Mouse (Mus musculus): ENCODE results near the gene Bach1. TPM values are rescaled to one million over a fixed set of nuclear protein-coding genes. Genes with fewer than 3 reads are reported as not detected.

Bach1 gene
- polyA plus RNA-seq, 1 experiment from 2014 or later, result 16.5 TPM

DNA sequence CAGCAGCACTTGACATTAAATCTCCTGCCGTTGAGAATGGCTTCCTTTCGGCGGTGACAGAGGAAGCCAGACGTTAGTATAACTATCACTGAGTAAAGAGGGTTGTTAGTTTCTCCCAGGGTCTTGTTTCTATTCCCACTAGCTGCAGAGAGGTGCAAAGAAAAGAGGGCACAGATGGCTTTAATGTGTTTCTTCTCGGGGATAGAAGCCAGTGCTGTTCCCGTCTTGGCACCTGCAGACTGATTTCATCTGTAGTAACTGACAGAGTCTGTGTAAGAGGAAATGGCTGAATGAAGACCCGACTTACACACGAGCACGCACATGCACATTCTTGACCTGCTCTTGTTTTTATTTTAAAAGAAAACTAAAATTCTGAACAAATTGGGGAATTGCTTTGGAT is 28.5 kb downstream of the Bach1 start:
- ATAC-seq (ENCODE audit: insufficient number of reproducible peaks, insufficient read depth, low FRiP score, low TSS enrichment, low read depth), result no peak
- 66% methylated on average over 9 of the region's 9 CpGs for WGBS
- no peak overlapping the region for H3K27ac ChIP-seq
- H3K4me2 ChIP-seq, result no peak overlapping the region
- no peaks in the 10 kb centered on the region for H3K4me1 ChIP-seq
- no peak overlapping the region for H3K4me3 ChIP-seq
- H3K27me3 ChIP-seq, result no peaks in the 10 kb centered on the region
- H3K9ac ChIP-seq, result no peak overlapping the region
- peaks cover 66% of the 10 kb centered on the region for H3K36me3 ChIP-seq
- no peaks in the 10 kb centered on the region for H3K9me3 ChIP-seq

DNA sequence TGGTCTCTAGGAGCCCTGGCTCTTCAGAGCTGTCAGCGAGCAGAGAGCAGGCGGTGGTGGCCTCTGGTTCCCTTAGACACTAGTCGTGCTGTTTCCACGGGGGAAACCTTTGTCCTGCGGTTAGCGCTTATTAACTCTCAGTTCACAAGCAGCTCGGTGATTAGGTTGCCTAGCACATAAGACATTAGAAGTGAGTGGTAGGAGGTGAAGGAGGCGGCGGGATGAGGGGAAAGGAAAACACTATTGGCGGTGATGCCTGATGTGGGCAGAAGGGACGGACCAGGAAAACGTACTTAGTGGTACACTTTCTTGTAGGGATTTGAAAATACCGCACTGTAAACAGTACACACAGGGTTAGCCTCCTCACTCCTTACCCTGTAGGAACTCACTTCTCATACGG is 29.2 kb downstream of the Bach1 start:
- Histone ChIP-seq H3K9me3 (no peaks in the 10 kb centered on the region), H3K4me1 (no peaks in the 10 kb centered on the region), H3K4me3 (no peak overlapping the region), H3K36me3 (peaks cover 62% of the 10 kb centered on the region), H3K4me2 (no peak overlapping the region), H3K9ac (no peak overlapping the region), H3K27ac (no peak overlapping the region), H3K27me3 (no peaks in the 10 kb centered on the region)
- no peak for ATAC-seq (ENCODE audit: insufficient number of reproducible peaks, insufficient read depth, low FRiP score, low TSS enrichment, low read depth)
- WGBS, result 85% methylated on average over 14 of the region's 14 CpGs

DNA sequence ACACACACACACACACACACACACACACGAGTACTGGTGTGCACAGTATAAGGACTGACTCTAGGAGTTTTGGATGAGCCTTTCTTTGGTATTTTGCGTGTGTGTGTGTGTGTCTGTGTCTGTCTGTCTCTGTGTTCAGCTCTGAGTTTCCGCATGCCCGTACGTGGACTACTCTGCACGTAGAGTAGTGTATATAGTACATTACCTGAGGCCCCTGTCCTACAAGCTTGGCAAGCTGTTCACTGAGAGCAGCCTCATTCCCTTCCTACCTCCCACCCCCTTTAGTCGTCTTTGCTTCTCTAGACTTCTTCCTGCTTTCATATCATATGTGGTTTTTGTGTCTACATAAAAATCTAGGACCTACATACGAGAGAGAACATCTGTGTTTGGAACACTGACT is 30.0 kb downstream of the Bach1 start:
- H3K9ac ChIP-seq, result no peak overlapping the region
- no peak overlapping the region for H3K4me3 ChIP-seq
- no peak overlapping the region for H3K4me2 ChIP-seq
- H3K36me3 ChIP-seq, result peaks cover 54% of the 10 kb centered on the region
- no peaks in the 10 kb centered on the region for H3K27me3 ChIP-seq
- 84% methylated on average over 8 of the region's 8 CpGs for WGBS
- H3K4me1 ChIP-seq, result no peaks in the 10 kb centered on the region
- no peaks in the 10 kb centered on the region for H3K9me3 ChIP-seq
- no peak overlapping the region for H3K27ac ChIP-seq
- no peak for ATAC-seq (ENCODE audit: insufficient number of reproducible peaks, insufficient read depth, low FRiP score, low TSS enrichment, low read depth)

DNA sequence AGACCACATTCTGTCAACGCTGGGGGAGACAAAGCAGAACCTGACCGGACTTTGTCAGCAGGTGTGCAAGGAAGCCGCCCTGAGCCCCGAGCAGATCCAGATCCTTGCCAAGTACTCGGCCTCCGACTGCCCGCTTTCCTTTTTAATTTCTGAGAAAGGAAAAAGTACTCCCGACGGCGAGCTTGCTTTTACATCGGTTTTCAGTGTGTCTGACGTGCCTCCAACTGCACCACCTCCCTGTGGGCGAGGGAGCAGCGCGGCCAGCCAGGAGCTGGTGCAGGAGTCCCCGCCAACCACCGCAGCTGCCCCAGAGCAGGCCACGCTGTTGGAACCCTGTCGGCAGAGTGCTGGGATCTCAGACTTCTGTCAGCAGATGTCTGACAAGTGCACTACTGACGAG is 30.7 kb downstream of the Bach1 start:
- Histone ChIP-seq H3K36me3 (peaks cover 55% of the 10 kb centered on the region), H3K9ac (no peak overlapping the region), H3K9me3 (no peaks in the 10 kb centered on the region), H3K4me2 (no peak overlapping the region), H3K27ac (no peak overlapping the region), H3K4me3 (no peak overlapping the region), H3K4me1 (no peaks in the 10 kb centered on the region), H3K27me3 (no peaks in the 10 kb centered on the region)
- no peak for ATAC-seq (ENCODE audit: insufficient number of reproducible peaks, insufficient read depth, low FRiP score, low TSS enrichment, low read depth)
- WGBS, result 92% methylated on average over 20 of the region's 20 CpGs

DNA sequence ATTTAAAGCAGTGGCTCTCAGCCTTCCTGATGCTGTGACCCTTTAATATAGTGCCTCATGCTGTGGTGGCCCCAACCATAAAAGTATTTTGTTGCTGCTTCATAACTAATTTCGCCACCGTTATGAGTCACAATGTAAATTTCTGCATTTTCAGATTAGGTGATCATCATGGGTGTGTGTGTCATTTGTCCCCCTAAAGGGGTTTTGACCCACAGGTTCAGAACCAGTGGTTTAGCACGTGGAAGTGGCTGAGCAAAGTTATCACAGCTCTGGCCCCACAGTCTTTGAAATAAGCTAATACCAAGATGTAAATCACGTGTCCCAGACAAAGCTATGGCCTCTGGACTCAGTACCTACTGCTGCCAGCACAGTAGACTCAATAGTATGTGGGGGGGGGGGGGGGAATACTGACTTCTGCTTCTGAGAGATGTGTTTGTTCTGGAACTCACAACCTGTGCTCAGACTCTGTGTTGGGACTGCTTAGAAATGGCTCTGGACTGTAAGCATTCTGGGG is 36.2 kb downstream of the Bach1 start:
- no peak for ATAC-seq (ENCODE audit: insufficient number of reproducible peaks, insufficient read depth, low FRiP score, low TSS enrichment, low read depth)
- 90% methylated on average over 4 of the region's 4 CpGs for WGBS
- Histone ChIP-seq H3K36me3 (peaks cover 25% of the 10 kb centered on the region), H3K9ac (no peak overlapping the region), H3K9me3 (no peaks in the 10 kb centered on the region), H3K4me3 (no peak overlapping the region), H3K27me3 (no peaks in the 10 kb centered on the region), H3K27ac (no peak overlapping the region), H3K4me1 (peaks cover 2% of the 10 kb centered on the region; the same call in 1 of the 2 replicates), H3K4me2 (no peak overlapping the region)

DNA sequence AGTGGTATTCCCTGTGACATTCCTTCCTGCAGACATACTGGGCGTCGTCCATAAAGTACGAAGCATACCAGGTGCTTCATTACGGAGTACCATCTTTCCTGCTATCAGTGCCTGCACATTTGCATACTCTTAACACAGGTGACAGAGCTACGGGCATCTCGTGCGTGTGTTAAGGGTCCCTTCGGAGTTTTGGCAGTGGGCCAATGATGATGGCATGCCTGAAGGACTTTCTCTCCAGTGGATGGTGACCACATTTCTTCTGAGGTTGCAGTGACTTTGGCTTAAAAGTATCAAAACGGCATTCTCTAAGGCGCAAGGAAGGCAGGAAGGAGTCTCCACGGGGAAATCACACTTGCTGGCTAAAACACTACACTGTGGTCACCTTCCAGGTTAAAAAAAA is 37.4 kb downstream of the Bach1 start:
- H3K9me3 ChIP-seq, result no peaks in the 10 kb centered on the region
- no peak overlapping the region for H3K4me3 ChIP-seq
- peaks cover 2% of the 10 kb centered on the region; the same call in 1 of the 2 replicates for H3K4me1 ChIP-seq
- peaks cover 14% of the 10 kb centered on the region for H3K36me3 ChIP-seq
- H3K27me3 ChIP-seq, result no peaks in the 10 kb centered on the region
- H3K4me2 ChIP-seq, result no peak overlapping the region
- ATAC-seq (ENCODE audit: insufficient number of reproducible peaks, insufficient read depth, low FRiP score, low TSS enrichment, low read depth), result no peak
- H3K27ac ChIP-seq, result no peak overlapping the region
- H3K9ac ChIP-seq, result no peak overlapping the region
- WGBS, result 87% methylated on average over 11 of the region's 11 CpGs

DNA sequence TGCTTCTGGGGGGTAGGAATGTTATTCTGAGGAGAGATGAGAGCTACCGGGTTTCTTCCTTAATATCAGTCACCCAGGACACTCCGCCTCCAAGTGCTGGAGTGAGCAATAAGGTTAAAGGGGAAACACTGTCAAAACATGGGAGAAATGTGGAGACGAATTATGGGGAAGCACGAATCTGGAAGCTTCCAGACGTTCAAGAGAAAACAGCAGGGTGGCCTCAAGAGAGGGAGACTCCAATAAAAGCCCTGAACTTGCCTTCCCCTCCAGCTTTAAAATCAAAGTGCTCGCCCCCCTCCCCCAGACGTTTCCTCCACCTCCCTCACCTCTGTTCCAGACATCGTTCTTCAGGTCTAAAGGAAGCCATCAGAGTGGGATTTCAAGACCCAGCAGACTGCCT is 38.6 kb downstream of the Bach1 start:
- H3K4me1 ChIP-seq, result peaks cover 2% of the 10 kb centered on the region; the same call in 1 of the 2 replicates
- H3K9ac ChIP-seq, result no peak overlapping the region
- H3K27me3 ChIP-seq, result no peaks in the 10 kb centered on the region
- no peak overlapping the region for H3K4me3 ChIP-seq
- peaks cover 9% of the 10 kb centered on the region; the same call in 1 of the 2 replicates for H3K36me3 ChIP-seq
- H3K27ac ChIP-seq, result no peak overlapping the region
- H3K9me3 ChIP-seq, result no peaks in the 10 kb centered on the region
- no peak for ATAC-seq (ENCODE audit: insufficient number of reproducible peaks, insufficient read depth, low FRiP score, low TSS enrichment, low read depth)
- H3K4me2 ChIP-seq, result no peak overlapping the region
- WGBS, result 74% methylated on average over 8 of the region's 8 CpGs

DNA sequence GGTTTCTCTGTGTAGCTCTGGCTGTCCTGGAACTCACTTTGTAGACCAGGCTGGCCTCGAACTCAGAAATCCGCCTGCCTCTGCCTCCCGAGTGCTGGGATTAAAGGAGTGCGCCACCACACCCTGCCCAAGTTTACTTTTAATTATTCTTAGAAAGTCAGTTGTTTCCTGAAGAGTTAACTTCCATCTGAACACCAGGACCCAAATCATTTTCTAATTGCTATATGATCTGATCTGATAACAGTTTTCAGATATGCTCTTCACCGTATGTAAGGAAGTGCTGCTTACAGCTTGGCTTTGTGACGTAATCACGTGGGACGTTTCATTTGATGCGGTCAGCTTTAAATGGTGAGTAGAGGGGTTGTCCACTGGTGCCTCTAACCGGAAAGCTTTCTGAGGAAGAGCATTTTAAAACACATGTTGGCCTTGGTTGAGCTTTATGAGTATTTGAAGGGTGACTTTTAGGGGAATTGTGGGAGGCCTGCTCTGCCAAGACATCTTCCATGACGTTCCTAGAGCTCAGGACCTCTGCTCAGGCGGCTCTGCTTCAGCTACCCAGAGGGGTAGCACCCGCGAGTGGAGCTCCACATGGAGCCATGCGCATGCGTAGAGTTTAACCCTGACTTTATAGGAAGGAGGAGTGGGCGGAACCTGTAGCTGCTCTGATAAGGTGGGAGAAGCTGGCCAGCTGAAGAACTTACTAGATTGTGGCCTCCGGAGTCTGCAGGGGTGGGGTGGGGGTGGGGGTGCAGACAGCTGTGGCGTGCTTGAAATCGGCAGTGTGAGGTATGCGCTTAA is 39.3 kb downstream of the Bach1 start:
- Histone ChIP-seq H3K27ac (no peak overlapping the region), H3K27me3 (no peaks in the 10 kb centered on the region), H3K9ac (no peak overlapping the region), H3K4me3 (no peak overlapping the region), H3K4me1 (peaks cover 2% of the 10 kb centered on the region; the same call in 1 of the 2 replicates), H3K4me2 (no peak overlapping the region), H3K9me3 (no peaks in the 10 kb centered on the region), H3K36me3 (peaks cover 9% of the 10 kb centered on the region; the same call in 1 of the 2 replicates)
- ATAC-seq (ENCODE audit: insufficient number of reproducible peaks, insufficient read depth, low FRiP score, low TSS enrichment, low read depth), result no peak
- WGBS, result 82% methylated on average over 21 of the region's 21 CpGs

DNA sequence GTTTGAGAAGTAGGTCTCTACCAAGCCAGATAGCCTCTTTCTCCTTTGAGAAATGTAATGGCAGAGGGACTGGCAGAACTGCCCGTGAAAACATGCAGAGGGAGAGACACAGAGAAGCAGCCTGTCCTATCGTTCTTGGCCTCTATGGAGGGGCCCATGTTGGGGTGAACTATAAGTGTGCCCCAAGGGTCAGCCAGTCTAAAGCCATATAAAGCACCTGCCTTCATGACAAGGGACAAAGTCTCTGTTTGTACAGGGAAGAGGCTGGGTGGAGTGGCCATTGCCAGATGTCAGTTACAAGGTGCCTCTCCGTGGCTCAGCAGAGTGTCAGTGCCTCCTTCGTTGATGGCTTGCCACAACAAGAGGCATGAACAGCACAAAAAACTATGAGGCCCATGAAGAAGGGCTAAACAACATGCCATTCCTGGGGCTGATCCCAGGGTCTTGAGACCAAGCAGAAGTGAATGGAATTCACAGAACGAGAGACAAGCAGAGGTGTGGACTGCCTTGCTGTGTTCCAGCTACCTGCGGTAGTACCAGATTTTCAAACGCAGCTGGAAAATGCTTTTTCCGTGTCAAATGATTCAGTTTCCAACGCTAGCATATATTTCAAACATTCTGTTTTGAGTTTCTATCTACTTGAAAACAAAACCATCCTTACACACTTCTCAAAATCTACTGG is 42.4 kb downstream of the Bach1 start:
- no peak overlapping the region for H3K4me2 ChIP-seq
- H3K9ac ChIP-seq, result no peak overlapping the region
- H3K4me1 ChIP-seq, result peaks cover 2% of the 10 kb centered on the region; the same call in 1 of the 2 replicates
- no peaks in the 10 kb centered on the region for H3K27me3 ChIP-seq
- H3K9me3 ChIP-seq, result no peaks in the 10 kb centered on the region
- no peak overlapping the region for H3K27ac ChIP-seq
- no peak for ATAC-seq (ENCODE audit: insufficient number of reproducible peaks, insufficient read depth, low FRiP score, low TSS enrichment, low read depth)
- H3K4me3 ChIP-seq, result no peak overlapping the region
- H3K36me3 ChIP-seq, result no peaks in the 10 kb centered on the region
- 86% methylated on average over 9 of the region's 9 CpGs for WGBS

DNA sequence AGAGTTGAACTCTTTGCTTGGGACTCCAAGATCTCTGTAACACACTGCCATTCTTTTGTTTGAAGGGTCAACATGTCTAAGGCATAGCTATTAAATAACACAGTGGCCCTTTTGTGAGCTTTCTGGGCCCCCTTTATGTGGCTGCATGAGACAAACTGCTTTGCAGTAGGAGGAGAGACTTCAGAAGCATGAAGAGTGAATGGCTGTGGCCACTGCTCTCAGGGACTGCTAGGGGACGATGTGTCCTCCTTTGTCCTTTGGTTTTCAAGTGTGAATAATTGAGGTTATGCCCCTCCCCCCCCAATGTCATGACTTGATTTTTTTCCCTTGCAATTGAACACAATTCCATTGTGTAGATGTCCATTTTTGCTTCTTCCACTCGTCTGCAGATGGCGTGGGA is 44.9 kb downstream of the Bach1 start:
- 63% methylated on average over 3 of the region's 3 CpGs for WGBS
- H3K36me3 ChIP-seq, result no peaks in the 10 kb centered on the region
- ATAC-seq (ENCODE audit: insufficient number of reproducible peaks, insufficient read depth, low FRiP score, low TSS enrichment, low read depth), result no peak

DNA sequence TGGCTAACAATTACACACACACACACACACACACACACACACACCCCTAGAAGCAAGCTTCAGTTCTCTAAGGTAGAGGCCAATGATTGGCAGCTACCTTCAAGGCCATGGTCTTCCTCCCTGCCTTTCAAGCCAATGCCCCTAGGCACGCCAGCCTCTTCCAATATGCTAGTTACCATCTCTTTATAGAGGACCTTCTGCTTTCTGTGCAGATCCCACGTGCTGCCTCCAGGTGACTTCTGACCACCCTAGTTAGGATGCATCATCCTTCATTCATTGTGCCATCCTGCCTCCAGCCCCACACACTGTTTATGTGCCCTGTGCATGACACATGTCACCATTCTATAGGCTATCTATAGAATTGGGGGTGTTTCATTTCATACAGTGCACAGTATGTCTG is 45.6 kb downstream of the Bach1 start:
- H3K36me3 ChIP-seq, result no peaks in the 10 kb centered on the region
- no peaks in the 10 kb centered on the region for H3K4me1 ChIP-seq
- no peak overlapping the region for H3K9ac ChIP-seq
- no peak overlapping the region for H3K27ac ChIP-seq
- 76% methylated on average over 2 of the region's 2 CpGs for WGBS
- H3K4me2 ChIP-seq, result no peak overlapping the region
- no peak for ATAC-seq (ENCODE audit: insufficient number of reproducible peaks, insufficient read depth, low FRiP score, low TSS enrichment, low read depth)
- no peak overlapping the region for H3K4me3 ChIP-seq
- H3K9me3 ChIP-seq, result peaks cover 3% of the 10 kb centered on the region; the same call in 1 of the 2 replicates
- H3K27me3 ChIP-seq, result no peaks in the 10 kb centered on the region

More for the DNA sequence above, 44.9 kb downstream of the Bach1 start:
- Histone ChIP-seq H3K4me1 (no peaks in the 10 kb centered on the region), H3K4me3 (no peak overlapping the region), H3K27me3 (no peaks in the 10 kb centered on the region), H3K4me2 (no peak overlapping the region), H3K9me3 (peaks cover 3% of the 10 kb centered on the region; the same call in 1 of the 2 replicates), H3K27ac (no peak overlapping the region), H3K9ac (no peak overlapping the region)
